Comparison of ENCODE assay signal across 9 mouse cellular contexts in the genomic region with DNA sequence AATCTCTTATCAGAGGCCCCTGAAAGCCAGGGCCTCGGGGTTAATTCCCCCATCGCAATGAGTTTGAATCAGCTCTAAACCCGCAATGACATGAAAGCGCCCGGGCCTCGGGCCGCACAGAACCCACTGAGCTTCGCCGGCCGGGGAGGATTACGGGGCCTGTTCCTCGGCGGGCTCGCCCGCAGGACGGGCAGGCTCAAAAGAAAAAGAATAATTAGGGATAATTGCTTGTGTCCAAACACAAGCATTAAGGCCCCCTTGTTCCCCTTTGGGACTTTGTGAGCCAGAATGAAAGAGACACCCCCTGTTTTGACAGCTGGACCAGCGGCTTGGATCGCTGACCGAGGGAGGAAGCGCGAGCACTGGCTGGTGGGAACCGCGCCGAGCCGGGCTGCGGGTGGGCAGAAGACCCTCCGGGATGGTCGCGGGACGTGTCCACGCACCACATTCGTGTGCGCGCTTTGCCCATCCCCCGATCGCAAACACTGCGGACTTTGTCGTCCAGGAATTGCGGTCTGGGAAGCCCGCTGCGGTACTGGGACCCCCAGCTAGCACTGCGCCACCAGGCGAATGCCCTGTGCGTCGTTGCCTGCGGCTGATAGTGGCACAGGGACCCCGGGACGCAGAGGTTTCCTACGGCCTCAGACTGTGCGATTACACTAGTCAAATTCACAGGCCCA.
DNase-seq lines count a peak whose midpoint lies in the region; ATAC-seq and TF ChIP-seq lines count a peak whose summit lies in the region.
"Had no signal": no experiment of that assay in that cellular context is flagged by ENCODE, and none has a peak within 500 bp of the region (broad histone marks: within the 10 kb centered on the region; RNA-seq: fewer than 3 reads in every experiment).

No protein-coding gene starts in this region.

- WGBS in heart, embryonic 16.5 days: 2% methylated on average over 50 of the region's 50 CpGs
- 3% methylated on average over 50 of the region's 50 CpGs for WGBS in liver, embryonic 16.5 days (ENCODE audit: insufficient replicate concordance)

- H3K4me3 ChIP-seq in bone marrow macrophage, adult 2 months (ENCODE audit: insufficient read depth, low read length): peak overlapping the region; percentile 28
- H3K4me3 ChIP-seq in heart, embryonic 16.5 days (ENCODE audit: low read length): peak overlapping the region; percentile 54
- peak overlapping the region; percentile 36 for H3K4me3 ChIP-seq in liver, embryonic 16.5 days (ENCODE audit: low read depth, low read length)
- H3K4me3 ChIP-seq: erythroblast, embryonic 14.5 days had no signal

- peak; percentile 33 for DNase-seq in gastrocnemius, postnatal 10 days
- no peak for DNase-seq in gastrocnemius, postnatal 36 days
- DNase-seq in urinary bladder, postnatal 36 days (ENCODE audit: low spot score in 2 of 2): no peak
- DNase-seq in left cerebral cortex, adult 11 months (ENCODE audit: low spot score): no peak
- no peak for DNase-seq in adrenal gland, postnatal 10 days

- no peaks in the 10 kb centered on the region for H3K9me3 ChIP-seq in heart, embryonic 16.5 days (replicated peaks; ENCODE audit: control insufficient read depth, low read length)
- H3K9me3 ChIP-seq in liver, embryonic 16.5 days (replicated peaks; ENCODE audit: control insufficient read depth, low read length): no peaks in the 10 kb centered on the region

- TF ChIP-seq POLR2A in bone marrow macrophage, adult 2 months (IDR thresholded peaks at IDR 0.05; ENCODE audit: borderline replicate concordance, low read depth, low read length): no peak

- intact Hi-C loops in gastrocnemius, postnatal 36 days (cut with DNase I): no loop called here

- TF ChIP-seq CTCF in bone marrow macrophage, adult 2 months (IDR thresholded peaks at IDR 0.05; ENCODE audit: low read depth, low read length): no peak

- no peak for ATAC-seq in heart, embryonic 16.5 days (replicated peaks; ENCODE audit: extremely low read depth, insufficient read depth, low FRiP score)
- ATAC-seq in liver, embryonic 16.5 days (ENCODE audit: low read depth): no peak

- peak overlapping the region; percentile 80 for H3K4me2 ChIP-seq in heart, embryonic 16.5 days (ENCODE audit: low read depth, low read length)
- H3K4me2 ChIP-seq in liver, embryonic 16.5 days (ENCODE audit: low read depth, low read length): peak overlapping the region; percentile 53

- no peaks in the 10 kb centered on the region for H3K4me1 ChIP-seq in bone marrow macrophage, adult 2 months (ENCODE audit: control insufficient read depth, insufficient read depth, low read length)
- H3K4me1 ChIP-seq in heart, embryonic 16.5 days (ENCODE audit: control insufficient read depth, insufficient read depth, low read length): no peaks in the 10 kb centered on the region
- no peaks in the 10 kb centered on the region for H3K4me1 ChIP-seq in liver, embryonic 16.5 days (ENCODE audit: control insufficient read depth, low read depth, low read length)

- peak overlapping the region; percentile 26; the same call in 1 of the 2 replicates for H3K9ac ChIP-seq in heart, embryonic 16.5 days (ENCODE audit: low read length)
- no peak overlapping the region for H3K9ac ChIP-seq in liver, embryonic 16.5 days (ENCODE audit: low read depth, low read length)

- H3K36me3 ChIP-seq in heart, embryonic 16.5 days (ENCODE audit: control insufficient read depth, insufficient read depth): no peaks in the 10 kb centered on the region
- H3K36me3 ChIP-seq in liver, embryonic 16.5 days (ENCODE audit: control insufficient read depth, insufficient read depth): no peaks in the 10 kb centered on the region

- peaks cover 39% of the 10 kb centered on the region for H3K27me3 ChIP-seq in heart, embryonic 16.5 days (ENCODE audit: control insufficient read depth, insufficient read depth, low read length)
- peaks cover 25% of the 10 kb centered on the region for H3K27me3 ChIP-seq in liver, embryonic 16.5 days (ENCODE audit: control insufficient read depth, insufficient read depth, low read depth, low read length)

- no peak overlapping the region for H3K27ac ChIP-seq in bone marrow macrophage, adult 2 months (ENCODE audit: insufficient read depth, low read depth, low read length)
- H3K27ac ChIP-seq in heart, embryonic 16.5 days (ENCODE audit: low read length): no peak overlapping the region
- no peak overlapping the region for H3K27ac ChIP-seq in liver, embryonic 16.5 days (ENCODE audit: low read length)
